10 mouse cellular contexts compared by ENCODE assay signal in the genomic region with DNA sequence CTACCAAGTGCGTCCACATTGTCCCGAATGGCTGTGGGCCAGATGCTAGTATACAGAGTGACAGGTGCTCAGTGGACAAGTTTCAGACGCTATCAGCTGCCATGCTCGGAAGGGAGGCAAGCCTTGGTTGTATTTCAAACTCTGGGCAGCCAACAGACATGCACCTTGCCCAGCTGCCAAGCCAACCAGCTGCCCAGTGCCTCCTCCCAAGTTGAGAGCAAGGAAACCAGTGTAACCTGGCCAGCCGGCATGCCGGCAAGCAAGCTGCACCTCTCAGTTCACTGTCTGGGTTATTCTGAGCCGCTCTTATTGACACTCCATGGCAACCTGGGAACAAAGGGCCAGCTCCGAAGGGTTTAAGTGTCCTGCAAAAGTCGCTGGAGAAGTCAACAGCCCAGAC. TPM values are rescaled to one million over a fixed set of nuclear protein-coding genes. Genes with fewer than 3 reads are reported as not detected.
DNase-seq lines count a peak whose midpoint lies in the region; ATAC-seq lines count a peak whose summit lies in the region.
"Had no signal": no experiment of that assay in that cellular context is flagged by ENCODE, and none has a peak within 500 bp of the region (broad histone marks: within the 10 kb centered on the region; RNA-seq: fewer than 3 reads in every experiment).

No protein-coding gene starts in this region.

- H3K4me2 ChIP-seq in heart, embryonic 15.5 days = 0 out of 2 replicates have a peak overlapping the region, but pooled peaks have one; percentile 8
- no peak overlapping the region for H3K4me2 ChIP-seq in lung, embryonic 16.5 days (ENCODE audit: low read depth, low read length)
- H3K4me2 ChIP-seq: embryonic facial prominence, embryonic 12.5 days had no signal

- H3K27ac ChIP-seq in heart, embryonic 15.5 days = peak overlapping the region; percentile 52
- peak overlapping the region; percentile 57; the same call in 1 of the 2 replicates for H3K27ac ChIP-seq in lung, embryonic 16.5 days (ENCODE audit: low read length)
- H3K27ac ChIP-seq: embryonic facial prominence, embryonic 12.5 days; layer of hippocampus, adult 2 months had no signal

- DNase-seq in adrenal gland, postnatal 10 days = peak; percentile 19
- DNase-seq in adrenal gland, postnatal 25 days = no peak
- peak; percentile 86 for DNase-seq in gastrocnemius, adult 18-20 months (ENCODE audit: low spot score)
- no peak for DNase-seq in spleen, postnatal 10 days (ENCODE audit: low spot score in 2 of 2)
- DNase-seq in left cerebral cortex, postnatal 14 days (ENCODE audit: low spot score in 2 of 2) = no peak
- DNase-seq in natural killer cell, adult 2 months (ENCODE audit: low spot score in 2 of 2) = no peak

- no peak for ATAC-seq in heart, embryonic 15.5 days (replicated peaks; ENCODE audit: insufficient number of reproducible peaks, insufficient read depth, low FRiP score, low read depth)
- ATAC-seq in lung, embryonic 16.5 days (ENCODE audit: low read depth) = peak; percentile 67; the same call in 1 of the 2 replicates

- H3K4me1 ChIP-seq in heart, embryonic 15.5 days (replicated peaks) = peaks cover 56% of the 10 kb centered on the region
- peaks cover 35% of the 10 kb centered on the region for H3K4me1 ChIP-seq in lung, embryonic 16.5 days (replicated peaks; ENCODE audit: control insufficient read depth, insufficient read depth, low read length)

- H3K27me3 ChIP-seq in heart, embryonic 15.5 days = no peaks in the 10 kb centered on the region
- H3K27me3 ChIP-seq in lung, embryonic 16.5 days (ENCODE audit: control insufficient read depth, insufficient read depth, low read depth, low read length) = no peaks in the 10 kb centered on the region
- H3K27me3 ChIP-seq: embryonic facial prominence, embryonic 12.5 days had no signal

- no peaks in the 10 kb centered on the region for H3K9me3 ChIP-seq in heart, embryonic 15.5 days (replicated peaks)
- no peaks in the 10 kb centered on the region for H3K9me3 ChIP-seq in lung, embryonic 16.5 days (ENCODE audit: control insufficient read depth, low read length)
- H3K9me3 ChIP-seq: embryonic facial prominence, embryonic 12.5 days had no signal

- intact Hi-C loops in left cerebral cortex, postnatal 14 days (cut with DNase I) = no loop called here

- no peaks in the 10 kb centered on the region for H3K36me3 ChIP-seq in heart, embryonic 15.5 days
- H3K36me3 ChIP-seq in lung, embryonic 16.5 days (ENCODE audit: control insufficient read depth, insufficient read depth, low read length) = no peaks in the 10 kb centered on the region
- H3K36me3 ChIP-seq: embryonic facial prominence, embryonic 12.5 days had no signal

- no peak overlapping the region for H3K9ac ChIP-seq in heart, embryonic 15.5 days
- H3K9ac ChIP-seq in lung, embryonic 16.5 days (ENCODE audit: low read length) = no peak overlapping the region
- H3K9ac ChIP-seq: embryonic facial prominence, embryonic 12.5 days had no signal

- no peak overlapping the region for H3K4me3 ChIP-seq in heart, embryonic 15.5 days
- no peak overlapping the region for H3K4me3 ChIP-seq in lung, embryonic 16.5 days (ENCODE audit: low read length)
- H3K4me3 ChIP-seq: embryonic facial prominence, embryonic 12.5 days; layer of hippocampus, adult 2 months had no signal

- 46% methylated on average over 9 of the region's 9 CpGs for WGBS in heart, embryonic 15.5 days
- WGBS in lung, embryonic 16.5 days = 60% methylated on average over 9 of the region's 9 CpGs

RNA-seq across cellular contexts. Expression of a gene that starts 19.4 kb away (rescaled TPM):
- not detected for total RNA-seq in adrenal gland, postnatal 10 days (2021)
- not detected in 2 replicates for total RNA-seq in adrenal gland, postnatal 25 days (2021)
- total RNA-seq in gastrocnemius, adult 18-20 months (2021) = not detected
- polyA plus RNA-seq in heart, embryonic 15.5 days (2015; fragmentation: Nextera tagmentation; extraction: Ambion mirVana) = not detected in 2 replicates
- not detected in 2 replicates for polyA plus RNA-seq in lung, embryonic 16.5 days (2015; fragmentation: Nextera tagmentation; extraction: Ambion mirVana)
- not detected for total RNA-seq in left cerebral cortex, postnatal 14 days (2021)
- total RNA-seq: layer of hippocampus, adult 2 months had no signal
- polyA plus RNA-seq: embryonic facial prominence, embryonic 12.5 days had no signal

Comparison
In these comparisons a context has a peak if more than half of its experiments do, and no peak if none do; other contexts are left out.
1. DNase-seq: peak in adrenal gland, postnatal 10 days (single experiment) and gastrocnemius, adult 18-20 months (single experiment); none in adrenal gland, postnatal 25 days (single experiment), spleen, postnatal 10 days (0 of 2), left cerebral cortex, postnatal 14 days (0 of 2) and natural killer cell, adult 2 months (0 of 2).